Mouse (Mus musculus) spleen, embryonic (tissue): ENCODE measurements around the gene Anapc7.

Source experiments
- CTCF ChIA-PET: fragments of 350-600 bp; sonication (Branson Sonifier 250); formaldehyde crosslinking; loops from one replicate; lab custom pipeline; 2022; lab: Charles Lee

Gene Anapc7

GRCm38 (mm10) chr5:122402772-122403171 lies 18.7 kb upstream of the Anapc7 start:
- CTCF ChIA-PET: interaction anchor here (0.6 kb wide), 1 partner anchor 330 kb away, joined by 3 read pairs; no protein-coding TSS in a partner anchor

GRCm38 (mm10) chr5:122403362-122403761 lies 18.1 kb upstream of the Anapc7 start:
- CTCF ChIA-PET: no interaction called here

- CTCF ChIA-PET: no interaction called here
These were observed 16.0 kb upstream of the Anapc7 start for GRCm38 (mm10) chr5:122405537-122405936.

GRCm38 (mm10) chr5:122409692-122410645 lies 11.5 kb upstream of the Anapc7 start:
- CTCF ChIA-PET: no interaction called here

GRCm38 (mm10) chr5:122411892-122412291 lies 9.6 kb upstream of the Anapc7 start:
- CTCF ChIA-PET: interaction anchor here (0.7 kb wide), 1 partner anchor 299 kb away, joined by 4 read pairs; no protein-coding TSS in a partner anchor

- CTCF ChIA-PET: no interaction called here
These were observed 8.7 kb upstream of the Anapc7 start for GRCm38 (mm10) chr5:122412826-122413225.

- CTCF ChIA-PET: no interaction called here
These were observed 7.1 kb upstream of the Anapc7 start for GRCm38 (mm10) chr5:122414351-122414750.

GRCm38 (mm10) chr5:122415465-122415864 lies 6.0 kb upstream of the Anapc7 start:
- CTCF ChIA-PET: no interaction called here

- CTCF ChIA-PET: interaction anchor here (0.6 kb wide), 1 partner anchor 43 kb away, joined by 18 read pairs; no protein-coding TSS in a partner anchor
These were observed 817 bp upstream of the Anapc7 start for GRCm38 (mm10) chr5:122420676-122421075.

- CTCF ChIA-PET: no interaction called here
These were observed 825 bp downstream of the Anapc7 start for GRCm38 (mm10) chr5:122422071-122422964.

- CTCF ChIA-PET: interaction anchor here (0.6 kb wide), 1 partner anchor 404 kb away, joined by 4 read pairs; no protein-coding TSS in a partner anchor
These were observed 1.6 kb downstream of the Anapc7 start for GRCm38 (mm10) chr5:122423083-122423482.

- CTCF ChIA-PET: interaction anchor here (0.6 to 0.7 kb wide), 2 partner anchors 248 to 335 kb away, joined by 4 to 18 read pairs; no protein-coding TSS in a partner anchor
These were observed 4.1 kb downstream of the Anapc7 start for GRCm38 (mm10) chr5:122425550-122425949.

GRCm38 (mm10) chr5:122430036-122430775 lies 8.7 kb downstream of the Anapc7 start:
- CTCF ChIA-PET: no interaction called here

GRCm38 (mm10) chr5:122431221-122431620 lies 9.7 kb downstream of the Anapc7 start:
- CTCF ChIA-PET: interaction anchor here (0.5 kb wide), 1 partner anchor 242 kb away, joined by 28 read pairs; no protein-coding TSS in a partner anchor

GRCm38 (mm10) chr5:122434541-122434940 lies 13.0 kb downstream of the Anapc7 start:
- CTCF ChIA-PET: interaction anchor here (0.7 kb wide), 1 partner anchor 269 kb away, joined by 3 read pairs; no protein-coding TSS in a partner anchor

- CTCF ChIA-PET: no interaction called here
These were observed 18.1 kb downstream of the Anapc7 start for GRCm38 (mm10) chr5:122439400-122440094.

- CTCF ChIA-PET: no interaction called here
These were observed 18.7 kb downstream of the Anapc7 start for GRCm38 (mm10) chr5:122440095-122440630.

GRCm38 (mm10) chr5:122444492-122444891 lies 23.0 kb downstream of the Anapc7 start:
- CTCF ChIA-PET: no interaction called here

GRCm38 (mm10) chr5:122445051-122445610 lies 23.6 kb downstream of the Anapc7 start:
- CTCF ChIA-PET: no interaction called here

GRCm38 (mm10) chr5:122447857-122448256 lies 26.4 kb downstream of the Anapc7 start:
- CTCF ChIA-PET: no interaction called here
